Mouse (Mus musculus) testis, adult 2 months (tissue): ENCODE data around the gene Ptpre.

Source experiments
- CTCF ChIP-seq: fragments of 200-500 bp; IDR thresholded peaks from 2 replicates; pipeline ENCODE4 v1.5.1; 2012; ENCODE audit warnings: low read depth, mild to moderate bottlenecking, inconsistent platforms, low read length, moderate library complexity; ENCODE audit not compliant: control insufficient read depth, insufficient read depth, insufficient replicate concordance
- POLR2A ChIP-seq: fragments of 200-500 bp; IDR thresholded peaks from 2 replicates; pipeline ENCODE4 v1.6.1; 2012; ENCODE audit warnings: low read depth, mild to moderate bottlenecking, inconsistent platforms, low read length, moderate library complexity; ENCODE audit not compliant: control insufficient read depth

- TF ChIP-seq CTCF = no peak
- no peak for TF ChIP-seq POLR2A
Measured at GRCm38 (mm10) chr7:135654288-135654687, 117.0 kb downstream of the Ptpre start.
